Comparison of ENCODE assay signal across 27 mouse cellular contexts in genomic region chr3:74344380-74344779, GRCm38 (mm10).
A peak's percentile ranks its signal among the peaks of the same experiment; 100 is the strongest.
DNase-seq lines count a peak whose midpoint lies in the region; ATAC-seq and TF ChIP-seq lines count a peak whose summit lies in the region.
"Had no signal": no experiment of that assay in that cellular context is flagged by ENCODE, and none has a peak within 500 bp of the region (broad histone marks: within the 10 kb centered on the region; RNA-seq: fewer than 3 reads in every experiment).

No protein-coding gene starts in this region.

- no peaks in the 10 kb centered on the region for H3K4me1 ChIP-seq in hindbrain, postnatal 0 days (ENCODE audit: insufficient read depth, low read length)
- H3K4me1 ChIP-seq in hindbrain, embryonic 16.5 days (ENCODE audit: control insufficient read depth, insufficient read depth, low read depth, low read length): no peaks in the 10 kb centered on the region
- H3K4me1 ChIP-seq in neural tube, embryonic 15.5 days: no peaks in the 10 kb centered on the region
- H3K4me1 ChIP-seq: embryonic facial prominence, embryonic 12.5 days; forebrain, embryonic 12.5 days; heart, embryonic 10.5 days; kidney, embryonic 15.5 days; limb, embryonic 10.5 days; liver, embryonic 15.5 days; lung, embryonic 15.5 days; midbrain, embryonic 12.5 days; stomach, embryonic 15.5 days had no signal

- TF ChIP-seq CTCF in hindbrain, postnatal 0 days (IDR thresholded peaks at IDR 0.05; ENCODE audit: low read depth): no peak
- TF ChIP-seq CTCF in brain, embryonic 14.5 days (IDR thresholded peaks at IDR 0.05; ENCODE audit: borderline replicate concordance, extremely low read depth, insufficient read depth, insufficient read length): no peak
- no peak for TF ChIP-seq CTCF in layer of hippocampus, adult 2 months (conservative IDR thresholded peaks at IDR 0.05)

- H3K27me3 ChIP-seq in hindbrain, postnatal 0 days (ENCODE audit: insufficient read depth, low read length): no peaks in the 10 kb centered on the region
- H3K27me3 ChIP-seq in hindbrain, embryonic 16.5 days (replicated peaks; ENCODE audit: control insufficient read depth, insufficient read depth, low read length): no peaks in the 10 kb centered on the region
- H3K27me3 ChIP-seq in neural tube, embryonic 15.5 days (replicated peaks): no peaks in the 10 kb centered on the region
- H3K27me3 ChIP-seq: embryonic facial prominence, embryonic 12.5 days; forebrain, embryonic 12.5 days; kidney, embryonic 15.5 days; liver, embryonic 15.5 days; lung, embryonic 15.5 days; midbrain, embryonic 12.5 days; stomach, embryonic 15.5 days had no signal

- WGBS in hindbrain, postnatal 0 days: 34% methylated on average over 2 of the region's 2 CpGs
- WGBS in hindbrain, embryonic 16.5 days: 29% methylated on average over 2 of the region's 2 CpGs
- 22% methylated on average over 2 of the region's 2 CpGs for WGBS in neural tube, embryonic 15.5 days

- no peaks in the 10 kb centered on the region for H3K9me3 ChIP-seq in hindbrain, postnatal 0 days (ENCODE audit: low read length)
- no peaks in the 10 kb centered on the region for H3K9me3 ChIP-seq in hindbrain, embryonic 16.5 days (ENCODE audit: control insufficient read depth, low read length)
- no peaks in the 10 kb centered on the region for H3K9me3 ChIP-seq in neural tube, embryonic 15.5 days (replicated peaks)
- H3K9me3 ChIP-seq: embryonic facial prominence, embryonic 12.5 days; forebrain, embryonic 12.5 days; heart, embryonic 10.5 days; kidney, embryonic 15.5 days; limb, embryonic 10.5 days; liver, embryonic 15.5 days; lung, embryonic 15.5 days; midbrain, embryonic 12.5 days; stomach, embryonic 15.5 days had no signal

- no peak for TF ChIP-seq POLR2A in brain, embryonic 14.5 days (IDR thresholded peaks at IDR 0.05; ENCODE audit: borderline replicate concordance, extremely low read depth, insufficient read depth, insufficient read length, poor library complexity, severe bottlenecking)

- H3K36me3 ChIP-seq in hindbrain, postnatal 0 days (ENCODE audit: insufficient read depth, low read length): no peaks in the 10 kb centered on the region
- no peaks in the 10 kb centered on the region for H3K36me3 ChIP-seq in hindbrain, embryonic 16.5 days (ENCODE audit: control insufficient read depth, insufficient read depth, low read length)
- H3K36me3 ChIP-seq in neural tube, embryonic 15.5 days: no peaks in the 10 kb centered on the region
- H3K36me3 ChIP-seq: embryonic facial prominence, embryonic 12.5 days; forebrain, embryonic 12.5 days; heart, embryonic 10.5 days; kidney, embryonic 15.5 days; limb, embryonic 10.5 days; liver, embryonic 15.5 days; lung, embryonic 15.5 days; midbrain, embryonic 12.5 days; stomach, embryonic 15.5 days had no signal

- H3K4me2 ChIP-seq in hindbrain, postnatal 0 days (ENCODE audit: low read depth, low read length): no peak overlapping the region
- no peak overlapping the region for H3K4me2 ChIP-seq in hindbrain, embryonic 16.5 days (ENCODE audit: low read length)
- no peak overlapping the region for H3K4me2 ChIP-seq in neural tube, embryonic 15.5 days
- H3K4me2 ChIP-seq: embryonic facial prominence, embryonic 12.5 days; forebrain, embryonic 12.5 days; kidney, embryonic 15.5 days; liver, embryonic 15.5 days; lung, embryonic 15.5 days; midbrain, embryonic 12.5 days; stomach, embryonic 15.5 days had no signal

- no peak overlapping the region for H3K27ac ChIP-seq in hindbrain, postnatal 0 days
- H3K27ac ChIP-seq in hindbrain, embryonic 16.5 days (ENCODE audit: low read depth, low read length): no peak overlapping the region
- H3K27ac ChIP-seq in neural tube, embryonic 15.5 days (replicated peaks): no peak overlapping the region
- no peak overlapping the region for H3K27ac ChIP-seq in layer of hippocampus, adult 2 months
- H3K27ac ChIP-seq: embryonic facial prominence, embryonic 12.5 days; forebrain, embryonic 12.5 days; heart, embryonic 10.5 days; kidney, embryonic 15.5 days; left cerebral cortex, adult 2 months; limb, embryonic 10.5 days; liver, embryonic 15.5 days; lung, embryonic 15.5 days; macrophage; midbrain, embryonic 12.5 days; stomach, embryonic 15.5 days had no signal

- H3K4me3 ChIP-seq in hindbrain, postnatal 0 days (ENCODE audit: low read length): no peak overlapping the region
- no peak overlapping the region for H3K4me3 ChIP-seq in hindbrain, embryonic 16.5 days (ENCODE audit: low read length)
- H3K4me3 ChIP-seq in neural tube, embryonic 15.5 days (replicated peaks): no peak overlapping the region
- no peak overlapping the region for H3K4me3 ChIP-seq in layer of hippocampus, adult 2 months
- H3K4me3 ChIP-seq: embryonic facial prominence, embryonic 12.5 days; erythroblast, embryonic 14.5 days; forebrain, embryonic 12.5 days; heart, embryonic 10.5 days; kidney, embryonic 15.5 days; left cerebral cortex, adult 2 months; limb, embryonic 10.5 days; liver, embryonic 15.5 days; lung, embryonic 15.5 days; midbrain, embryonic 12.5 days; stomach, embryonic 15.5 days had no signal

- no peak overlapping the region for H3K9ac ChIP-seq in hindbrain, postnatal 0 days (replicated peaks; ENCODE audit: low read length)
- H3K9ac ChIP-seq in hindbrain, embryonic 16.5 days (ENCODE audit: low read depth, low read length): no peak overlapping the region
- H3K9ac ChIP-seq in neural tube, embryonic 15.5 days (replicated peaks): no peak overlapping the region
- H3K9ac ChIP-seq: embryonic facial prominence, embryonic 12.5 days; forebrain, embryonic 12.5 days; kidney, embryonic 15.5 days; liver, embryonic 15.5 days; lung, embryonic 15.5 days; midbrain, embryonic 12.5 days; stomach, embryonic 15.5 days had no signal

- peak; percentile 62 for DNase-seq in hindbrain, postnatal 0 days (ENCODE audit: low spot score)
- peak; percentile 55 for DNase-seq in brain, embryonic 14.5 days (ENCODE audit: low read depth)
- peak; percentile 2 for DNase-seq in mesoderm, embryonic 11.5 days (ENCODE audit: low read depth, low spot score)
- no peak for DNase-seq in layer of hippocampus, adult 2 months (ENCODE audit: low spot score in 2 of 2)
- DNase-seq in heart, postnatal 10 days: no peak
- DNase-seq: adrenal gland, adult 8-10 months; cerebellum, adult 9-10 months; kidney, adult 11 months; liver; right cerebral cortex, adult 18-20 months; right cerebral cortex, postnatal 4 days; thymus, postnatal 25 days had no signal

- intact Hi-C loops in heart, postnatal 10 days (cut with DNase I): no loop called here

- no peak for ATAC-seq in hindbrain, postnatal 0 days
- no peak for ATAC-seq in hindbrain, embryonic 16.5 days
- 0 out of 2 replicates have a peak, but pooled peaks have one; percentile 53 for ATAC-seq in neural tube, embryonic 15.5 days (ENCODE audit: low FRiP score)
- ATAC-seq: activated CD4-positive, CD25-positive, alpha-beta regulatory T cell, adult 4 months had no signal

Comparison
In these comparisons a context has a peak if more than half of its experiments do, and no peak if none do; other contexts are left out.
1. DNase-seq: peak in hindbrain, postnatal 0 days (single experiment), brain, embryonic 14.5 days (single experiment) and mesoderm, embryonic 11.5 days (single experiment); none in layer of hippocampus, adult 2 months (0 of 2) and heart, postnatal 10 days (0 of 2).